Mouse (Mus musculus): ENCODE measurements around the gene A130010J15Rik. TPM values are rescaled to one million over a fixed set of nuclear protein-coding genes. Genes with fewer than 3 reads are reported as not detected.

Gene A130010J15Rik
- polyA plus RNA-seq, 1 experiment from 2014 or later, result 14.9 TPM

DNA sequence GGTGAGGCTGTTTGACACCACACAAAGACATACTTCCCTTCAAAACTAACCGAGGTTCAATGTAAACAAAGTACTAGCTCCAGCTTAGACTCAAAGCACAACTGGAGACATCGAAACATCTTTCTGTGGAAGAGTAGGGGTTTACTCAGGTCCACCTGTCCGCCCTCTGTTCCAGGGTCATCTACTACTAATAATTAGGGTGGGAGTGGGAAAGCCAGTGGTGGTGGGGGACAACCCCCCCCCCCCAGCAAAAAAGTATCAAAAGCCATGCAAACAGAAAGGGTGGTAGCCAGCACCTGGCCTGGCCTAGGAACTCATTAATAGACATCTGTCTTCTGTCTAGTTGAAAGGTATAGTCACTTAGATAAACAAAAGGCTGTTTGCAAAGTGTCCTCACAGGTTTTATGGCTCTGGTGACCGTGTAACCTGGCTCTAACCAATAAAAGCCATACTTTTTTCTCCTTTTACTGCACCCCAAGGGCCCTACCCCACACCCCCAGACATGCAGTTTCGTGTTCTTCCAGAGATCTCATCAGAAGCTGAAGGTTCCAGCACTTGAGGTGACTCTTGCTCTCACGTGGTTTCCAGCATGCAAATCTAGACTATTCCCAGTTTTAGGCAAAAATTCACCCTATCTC is 36.4 kb upstream of the A130010J15Rik start:
- Histone ChIP-seq H3K4me2 (no peak overlapping the region), H3K27me3 (ENCODE audit: control insufficient read depth, insufficient read depth, low read length) (no peaks in the 10 kb centered on the region), H3K4me3 (ENCODE audit: low read depth, low read length) (no peak overlapping the region), H3K9me3 (ENCODE audit: control insufficient read depth, low read length) (no peaks in the 10 kb centered on the region), H3K27ac (ENCODE audit: low read depth, low read length) (no peak overlapping the region), H3K4me1 (ENCODE audit: control insufficient read depth, insufficient read depth, low read length) (peaks cover 8% of the 10 kb centered on the region; the same call in 1 of the 2 replicates), H3K36me3 (ENCODE audit: control insufficient read depth, insufficient read depth, low read length) (peaks cover 7% of the 10 kb centered on the region; the same call in 1 of the 2 replicates), H3K9ac (ENCODE audit: low read length) (no peak overlapping the region)
- ATAC-seq (ENCODE audit: low FRiP score) (no peak), DNase-seq (ENCODE audit: low spot score, missing footprints) (no peak)
- WGBS, result 86% methylated on average over 6 of the region's 6 CpGs

DNA sequence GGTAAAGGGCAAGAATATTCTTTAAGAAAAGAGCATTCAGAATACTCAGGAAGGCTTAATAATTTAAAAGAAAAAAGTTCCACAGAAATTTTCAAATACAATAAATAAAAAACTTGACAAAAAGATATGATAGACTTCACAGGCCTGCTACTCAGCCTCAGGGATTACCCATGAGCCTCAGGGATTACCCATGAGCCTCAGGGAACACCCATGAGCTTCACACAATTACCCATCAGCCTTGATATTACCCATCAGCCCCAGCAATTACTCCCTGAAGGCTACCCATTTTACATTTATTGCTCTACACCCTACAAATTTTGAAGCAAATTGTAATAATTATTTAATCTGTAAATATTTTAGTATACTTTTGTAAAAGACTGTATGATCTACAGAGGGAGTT is 35.5 kb upstream of the A130010J15Rik start:
- H3K4me3 ChIP-seq (ENCODE audit: low read depth, low read length), result no peak overlapping the region
- peaks cover 8% of the 10 kb centered on the region; the same call in 1 of the 2 replicates for H3K4me1 ChIP-seq (ENCODE audit: control insufficient read depth, insufficient read depth, low read length)
- ATAC-seq (ENCODE audit: low FRiP score) (no peak), DNase-seq (ENCODE audit: low spot score, missing footprints) (no peak)
- no peaks in the 10 kb centered on the region for H3K27me3 ChIP-seq (ENCODE audit: control insufficient read depth, insufficient read depth, low read length)
- H3K36me3 ChIP-seq (ENCODE audit: control insufficient read depth, insufficient read depth, low read length), result peaks cover 6% of the 10 kb centered on the region; the same call in 1 of the 2 replicates
- no peak overlapping the region for H3K27ac ChIP-seq (ENCODE audit: low read depth, low read length)
- H3K4me2 ChIP-seq, result no peak overlapping the region
- no peak overlapping the region for H3K9ac ChIP-seq (ENCODE audit: low read length)
- H3K9me3 ChIP-seq (ENCODE audit: control insufficient read depth, low read length), result no peaks in the 10 kb centered on the region

DNA sequence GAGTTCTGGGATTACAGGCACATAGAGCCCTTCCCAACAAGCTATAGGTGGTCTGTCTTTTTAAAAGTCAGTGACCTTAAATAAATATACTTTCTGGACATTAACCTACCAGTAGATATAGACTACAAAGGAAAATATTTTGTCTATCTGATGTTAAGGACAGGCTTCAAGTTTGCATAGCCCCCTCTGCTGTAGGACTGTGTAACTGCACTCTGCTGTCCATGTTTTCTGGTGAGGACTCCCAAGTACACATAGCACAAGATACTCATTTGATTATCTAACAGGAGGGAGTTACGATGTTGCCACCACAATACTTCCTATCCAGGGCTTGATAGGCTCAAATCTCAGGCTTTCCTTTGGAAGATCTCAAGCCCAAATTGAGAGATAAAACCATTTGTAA is 34.1 kb upstream of the A130010J15Rik start:
- no peaks in the 10 kb centered on the region for H3K9me3 ChIP-seq (ENCODE audit: control insufficient read depth, low read length)
- WGBS, result 77% methylated on average over 1 of the region's 1 CpGs
- H3K27ac ChIP-seq (ENCODE audit: low read depth, low read length), result no peak overlapping the region
- peaks cover 8% of the 10 kb centered on the region; the same call in 1 of the 2 replicates for H3K4me1 ChIP-seq (ENCODE audit: control insufficient read depth, insufficient read depth, low read length)
- H3K4me3 ChIP-seq (ENCODE audit: low read depth, low read length), result no peak overlapping the region
- H3K27me3 ChIP-seq (ENCODE audit: control insufficient read depth, insufficient read depth, low read length), result no peaks in the 10 kb centered on the region
- no peaks in the 10 kb centered on the region for H3K36me3 ChIP-seq (ENCODE audit: control insufficient read depth, insufficient read depth, low read length)
- no peak overlapping the region for H3K4me2 ChIP-seq
- no peak overlapping the region for H3K9ac ChIP-seq (ENCODE audit: low read length)
- DNase-seq (ENCODE audit: low spot score, missing footprints) (no peak), ATAC-seq (ENCODE audit: low FRiP score) (no peak)

DNA sequence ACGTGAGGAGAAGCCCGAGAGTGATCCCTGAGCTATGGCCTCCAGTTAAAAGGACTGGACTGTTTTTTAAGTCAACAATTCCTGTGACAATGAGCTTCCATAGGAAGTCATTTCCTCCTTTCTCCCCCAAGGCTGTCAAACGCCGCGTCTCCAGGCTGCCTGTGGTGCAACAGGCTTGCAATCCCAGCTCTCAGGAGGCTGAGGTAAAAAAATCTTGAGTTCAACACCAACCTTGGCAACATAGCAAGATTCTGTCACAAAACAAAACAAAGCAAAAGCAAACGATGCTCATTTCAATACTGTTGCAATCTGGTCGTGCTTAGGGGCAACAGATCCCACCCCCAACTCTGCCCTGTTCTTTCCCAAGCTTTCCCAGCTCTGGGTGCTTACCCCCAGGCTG is 29.8 kb upstream of the A130010J15Rik start:
- no peaks in the 10 kb centered on the region for H3K4me1 ChIP-seq (ENCODE audit: control insufficient read depth, insufficient read depth, low read length)
- no peaks in the 10 kb centered on the region for H3K36me3 ChIP-seq (ENCODE audit: control insufficient read depth, insufficient read depth, low read length)
- WGBS, result 54% methylated on average over 7 of the region's 7 CpGs
- H3K4me3 ChIP-seq (ENCODE audit: low read depth, low read length), result no peak overlapping the region
- ATAC-seq (ENCODE audit: low FRiP score), result no peak
- no peak overlapping the region for H3K9ac ChIP-seq (ENCODE audit: low read length)
- no peaks in the 10 kb centered on the region for H3K27me3 ChIP-seq (ENCODE audit: control insufficient read depth, insufficient read depth, low read length)
- H3K9me3 ChIP-seq (ENCODE audit: control insufficient read depth, low read length), result no peaks in the 10 kb centered on the region
- H3K4me2 ChIP-seq, result no peak overlapping the region
- no peak for DNase-seq (ENCODE audit: low spot score, missing footprints)
- no peak overlapping the region for H3K27ac ChIP-seq (ENCODE audit: low read depth, low read length)

DNA sequence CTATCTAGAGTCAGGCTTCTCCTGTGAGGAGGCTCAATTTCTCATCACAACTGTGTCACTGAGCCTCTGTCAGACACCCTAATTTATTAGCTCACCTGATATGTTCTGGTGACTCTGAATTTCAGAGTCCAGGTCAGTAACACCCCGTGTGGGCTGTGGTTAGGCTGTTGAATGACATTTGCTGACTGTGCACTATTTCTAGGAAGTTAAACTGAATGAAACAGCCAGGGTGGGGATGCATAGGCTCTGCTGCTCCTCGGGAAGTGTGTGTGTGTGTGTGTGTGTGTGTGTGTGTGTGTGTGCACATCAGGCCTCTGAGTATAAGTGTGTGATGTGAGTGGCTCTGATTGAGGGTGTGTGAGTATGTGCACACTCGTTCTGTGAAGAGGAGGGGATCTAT is 29.2 kb upstream of the A130010J15Rik start:
- WGBS, result 70% methylated on average over 3 of the region's 3 CpGs
- DNase-seq (ENCODE audit: low spot score, missing footprints) (no peak), ATAC-seq (ENCODE audit: low FRiP score) (no peak)

DNA sequence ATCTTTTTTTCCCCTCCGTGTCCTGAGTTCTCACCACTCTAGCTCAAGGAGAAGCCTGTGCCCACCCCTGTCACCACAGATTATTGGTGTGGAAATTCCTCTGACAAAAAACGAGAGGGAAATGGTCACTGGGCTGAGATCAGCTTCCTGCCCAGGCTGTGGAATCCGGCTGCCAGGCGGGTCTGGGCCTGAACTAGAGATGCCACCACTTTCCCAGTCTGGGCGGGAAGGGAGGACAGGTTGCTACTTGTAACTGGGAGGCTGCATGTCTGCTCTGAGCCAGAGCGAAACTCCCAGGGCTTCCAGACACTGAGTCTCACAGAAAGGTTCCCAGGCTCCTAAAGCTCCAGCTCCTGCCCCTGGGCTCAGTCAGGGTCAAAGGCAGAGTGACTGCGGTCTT is 26.7 kb upstream of the A130010J15Rik start:
- Histone ChIP-seq H3K9ac (ENCODE audit: low read length) (no peak overlapping the region), H3K27me3 (ENCODE audit: control insufficient read depth, insufficient read depth, low read length) (no peaks in the 10 kb centered on the region), H3K9me3 (ENCODE audit: control insufficient read depth, low read length) (no peaks in the 10 kb centered on the region), H3K4me2 (no peak overlapping the region), H3K4me1 (ENCODE audit: control insufficient read depth, insufficient read depth, low read length) (no peaks in the 10 kb centered on the region), H3K4me3 (ENCODE audit: low read depth, low read length) (no peak overlapping the region), H3K36me3 (ENCODE audit: control insufficient read depth, insufficient read depth, low read length) (no peaks in the 10 kb centered on the region), H3K27ac (ENCODE audit: low read depth, low read length) (no peak overlapping the region)
- ATAC-seq (ENCODE audit: low FRiP score), result no peak
- 78% methylated on average over 7 of the region's 7 CpGs for WGBS
- no peak for DNase-seq (ENCODE audit: low spot score, missing footprints)

More for the DNA sequence above, 29.2 kb upstream of the A130010J15Rik start:
- H3K27me3 ChIP-seq (ENCODE audit: control insufficient read depth, insufficient read depth, low read length), result no peaks in the 10 kb centered on the region
- no peak overlapping the region for H3K9ac ChIP-seq (ENCODE audit: low read length)
- H3K4me3 ChIP-seq (ENCODE audit: low read depth, low read length), result no peak overlapping the region
- no peak overlapping the region for H3K27ac ChIP-seq (ENCODE audit: low read depth, low read length)
- H3K36me3 ChIP-seq (ENCODE audit: control insufficient read depth, insufficient read depth, low read length), result no peaks in the 10 kb centered on the region
- no peaks in the 10 kb centered on the region for H3K4me1 ChIP-seq (ENCODE audit: control insufficient read depth, insufficient read depth, low read length)
- H3K9me3 ChIP-seq (ENCODE audit: control insufficient read depth, low read length), result no peaks in the 10 kb centered on the region
- no peak overlapping the region for H3K4me2 ChIP-seq

DNA sequence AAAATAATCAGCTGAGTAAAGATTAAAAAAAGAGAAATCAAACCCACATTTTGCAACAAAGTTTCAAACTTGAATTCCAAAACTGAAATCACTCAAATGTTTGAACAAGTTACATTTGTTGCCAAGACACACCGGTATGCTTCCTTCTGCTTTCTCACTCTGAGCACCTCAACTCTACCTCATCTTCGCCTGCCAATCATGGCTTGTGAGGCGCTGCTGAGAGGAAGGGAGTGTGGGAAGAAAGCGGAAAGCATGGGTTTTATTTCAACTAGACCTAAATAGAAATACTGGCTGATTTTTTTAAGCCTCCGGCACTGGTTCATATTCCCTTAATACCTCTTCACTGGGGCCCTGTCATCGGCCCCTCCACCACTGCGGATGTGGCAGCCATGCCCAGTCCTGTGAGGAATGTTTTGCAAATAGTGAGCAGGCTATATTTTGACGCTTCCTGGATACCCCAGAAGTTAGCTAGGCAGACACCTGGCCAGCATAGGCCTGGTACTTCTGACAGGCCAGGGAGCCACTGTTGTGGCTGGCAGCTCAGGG is 25.3 kb upstream of the A130010J15Rik start:
- H3K27ac ChIP-seq (ENCODE audit: low read depth, low read length), result no peak overlapping the region
- H3K9me3 ChIP-seq (ENCODE audit: control insufficient read depth, low read length), result no peaks in the 10 kb centered on the region
- H3K4me1 ChIP-seq (ENCODE audit: control insufficient read depth, insufficient read depth, low read length), result no peaks in the 10 kb centered on the region
- no peak overlapping the region for H3K9ac ChIP-seq (ENCODE audit: low read length)
- no peaks in the 10 kb centered on the region for H3K36me3 ChIP-seq (ENCODE audit: control insufficient read depth, insufficient read depth, low read length)
- no peak overlapping the region for H3K4me3 ChIP-seq (ENCODE audit: low read depth, low read length)
- no peaks in the 10 kb centered on the region for H3K27me3 ChIP-seq (ENCODE audit: control insufficient read depth, insufficient read depth, low read length)
- no peak overlapping the region for H3K4me2 ChIP-seq
- 85% methylated on average over 8 of the region's 8 CpGs for WGBS
- DNase-seq (ENCODE audit: low spot score, missing footprints), result no peak
- no peak for ATAC-seq (ENCODE audit: low FRiP score)

DNA sequence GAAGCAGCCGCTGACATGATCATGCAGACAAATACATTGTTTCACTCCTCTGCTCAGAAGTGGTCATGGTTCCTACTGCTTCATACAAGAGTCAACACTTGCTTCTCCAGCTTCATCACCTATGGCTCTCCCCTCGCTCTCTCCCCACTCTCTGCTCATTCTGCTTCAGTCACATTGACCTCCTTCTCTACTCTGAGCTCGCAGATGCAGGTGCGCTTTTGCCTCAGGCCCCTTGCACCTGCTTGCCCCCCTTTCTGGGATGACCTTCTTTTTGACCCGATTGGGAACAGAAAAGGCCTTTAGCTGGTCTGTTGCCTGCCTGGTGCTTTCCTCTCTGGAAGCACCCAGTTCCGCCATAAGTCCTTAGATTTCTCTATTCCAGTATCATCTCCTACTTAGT is 23.3 kb upstream of the A130010J15Rik start:
- H3K27ac ChIP-seq (ENCODE audit: low read depth, low read length), result no peak overlapping the region
- H3K27me3 ChIP-seq (ENCODE audit: control insufficient read depth, insufficient read depth, low read length), result no peaks in the 10 kb centered on the region
- DNase-seq (ENCODE audit: low spot score, missing footprints), result no peak
- no peaks in the 10 kb centered on the region for H3K9me3 ChIP-seq (ENCODE audit: control insufficient read depth, low read length)
- no peaks in the 10 kb centered on the region for H3K36me3 ChIP-seq (ENCODE audit: control insufficient read depth, insufficient read depth, low read length)
- ATAC-seq (ENCODE audit: low FRiP score), result no peak
- no peak overlapping the region for H3K4me3 ChIP-seq (ENCODE audit: low read depth, low read length)
- whole genome bisulfite sequencing, result 88% methylated on average over 6 of the region's 6 CpGs
- H3K4me1 ChIP-seq (ENCODE audit: control insufficient read depth, insufficient read depth, low read length), result no peaks in the 10 kb centered on the region
- H3K9ac ChIP-seq (ENCODE audit: low read length), result no peak overlapping the region
- no peak overlapping the region for H3K4me2 ChIP-seq

DNA sequence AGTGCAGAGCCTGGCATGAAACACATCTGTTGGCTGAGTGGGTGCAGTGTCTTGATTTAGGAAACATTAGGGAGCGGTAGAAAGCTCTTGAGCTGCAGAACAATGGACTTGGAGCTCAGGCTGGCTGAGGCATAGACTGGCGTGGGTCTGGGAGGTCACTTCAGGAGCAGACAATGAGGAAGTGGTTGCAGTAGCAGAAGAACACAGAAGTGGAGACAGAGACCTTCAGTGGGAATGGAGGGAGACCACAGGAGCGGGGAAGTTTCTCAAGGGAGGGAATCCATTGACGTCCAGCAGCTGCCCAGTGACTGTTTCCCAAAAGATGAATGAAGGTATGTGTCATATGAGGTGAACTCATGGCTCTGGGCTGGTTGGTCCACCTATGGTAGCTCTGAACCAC is 22.7 kb upstream of the A130010J15Rik start:
- Histone ChIP-seq H3K4me1 (ENCODE audit: control insufficient read depth, insufficient read depth, low read length) (no peaks in the 10 kb centered on the region), H3K4me3 (ENCODE audit: low read depth, low read length) (no peak overlapping the region), H3K36me3 (ENCODE audit: control insufficient read depth, insufficient read depth, low read length) (no peaks in the 10 kb centered on the region), H3K27me3 (ENCODE audit: control insufficient read depth, insufficient read depth, low read length) (no peaks in the 10 kb centered on the region), H3K9me3 (ENCODE audit: control insufficient read depth, low read length) (no peaks in the 10 kb centered on the region), H3K9ac (ENCODE audit: low read length) (no peak overlapping the region), H3K27ac (ENCODE audit: low read depth, low read length) (no peak overlapping the region), H3K4me2 (no peak overlapping the region)
- ATAC-seq (ENCODE audit: low FRiP score), result no peak
- DNase-seq (ENCODE audit: low spot score, missing footprints), result no peak
- WGBS, result 92% methylated on average over 4 of the region's 4 CpGs

Data from midbrain, embryonic 11.5 days (tissue).